Mouse (Mus musculus) midbrain, embryonic 14.5 days (tissue): Measurements from ENCODE around the gene Ccpg1os. TPM values are rescaled to one million over a fixed set of nuclear protein-coding genes. Genes with fewer than 3 reads are reported as not detected.

ENCODE experiments used
- ATAC-seq: fragments of 200-750 bp; cut with Nextera tagmentation; 2 replicates; pipeline ENCODE4 v1.8.0; 2017; ENCODE audit warnings: moderate number of reproducible peaks, moderate library complexity; ENCODE audit not compliant: low FRiP score, low TSS enrichment
- DNase-seq: peaks from one replicate; pipeline ENCODE4 v3.0.0-alpha.2; 2015
- H3K27ac ChIP-seq: fragments of 300-500 bp; sonication (generic); replicated peaks from 2 replicates; pipeline ENCODE4 v1.5.1; 2014; ENCODE audit warnings: mild to moderate bottlenecking, low read depth, low read length, moderate library complexity
- H3K27me3 ChIP-seq: fragments of 300-500 bp; sonication (generic); 2 replicates; pipeline ENCODE4 v1.6.1; 2014; ENCODE audit warnings: low read length, control low read depth, mixed read lengths; ENCODE audit not compliant: control insufficient read depth, insufficient read depth
- H3K36me3 ChIP-seq: fragments of 300-500 bp; sonication (generic); 2 replicates; pipeline ENCODE4 v1.6.1; 2014; ENCODE audit warnings: low read length, control low read depth; ENCODE audit not compliant: control insufficient read depth, insufficient read depth
- H3K4me1 ChIP-seq: fragments of 300-500 bp; sonication (generic); 2 replicates; pipeline ENCODE4 v1.6.1; 2014; ENCODE audit warnings: mild to moderate bottlenecking, antibody characterized with exemption, low read length, control low read depth; ENCODE audit not compliant: control insufficient read depth, insufficient read depth
- H3K4me2 ChIP-seq: fragments of 300-500 bp; sonication (generic); 2 replicates; pipeline ENCODE4 v1.6.1; 2014; ENCODE audit warnings: mild to moderate bottlenecking, low read length, moderate library complexity
- H3K4me3 ChIP-seq: fragments of 300-500 bp; sonication (generic); replicated peaks from 2 replicates; pipeline ENCODE4 v1.5.1; 2014; ENCODE audit warnings: low read depth, low read length
- H3K9ac ChIP-seq: fragments of 300-500 bp; sonication (generic); replicated peaks from 2 replicates; pipeline ENCODE4 v1.6.1; 2014; ENCODE audit warnings: mild to moderate bottlenecking, low read length, moderate library complexity
- H3K9me3 ChIP-seq: fragments of 300-500 bp; sonication (generic); 2 replicates; pipeline ENCODE4 v1.6.1; 2016; ENCODE audit warnings: low read length, control low read depth, mixed read lengths; ENCODE audit not compliant: control insufficient read depth
- WGBS: fragments of 180-500 bp; shearing (Covaris S2); extraction: QIAGEN DNeasy Blood & Tissue Kit; methylation state at CpG from one replicate; pipeline ENCODE4 v1.1.7; 2014; 5-methylcytosine and 5-hydroxymethylcytosine counted together
- polyA plus RNA-seq: library from polyadenylated mRNA; unstranded; fragments of >200 nt; fragmentation: Nextera tagmentation; extraction: Ambion mirVana; gene quantifications from 2 replicates; pipeline ENCODE4 v1.2.1, GENCODE M21; 2014

Gene Ccpg1os
- polyA plus RNA-seq, 1 experiment from 2014 or later, result 20.8 TPM

DNA sequence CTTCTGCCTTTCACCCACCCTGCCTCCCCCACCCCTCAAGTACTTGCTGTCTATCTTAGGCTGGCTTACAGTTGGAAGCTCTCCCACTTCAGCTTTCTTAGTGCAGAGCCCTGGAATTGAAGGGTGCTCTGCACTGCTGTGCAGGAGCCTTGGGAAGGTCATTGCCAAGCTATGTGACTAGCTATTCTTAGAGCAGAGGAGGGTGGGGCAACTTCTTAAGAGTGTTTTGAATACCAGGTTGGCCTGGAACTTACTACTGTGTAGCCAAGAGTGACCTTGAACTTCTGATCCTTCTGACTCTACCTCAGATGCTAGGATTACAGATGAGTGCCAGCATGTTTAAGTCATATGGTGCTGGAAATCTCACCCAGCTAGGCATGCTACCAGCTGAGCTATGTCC, 11.0 kb upstream of the Ccpg1os start:
- Histone ChIP-seq H3K36me3 (peaks cover 10% of the 10 kb centered on the region), H3K27ac (no peak overlapping the region), H3K4me2 (no peak overlapping the region), H3K27me3 (no peaks in the 10 kb centered on the region), H3K9me3 (no peaks in the 10 kb centered on the region), H3K4me1 (no peaks in the 10 kb centered on the region), H3K9ac (no peak overlapping the region), H3K4me3 (no peak overlapping the region)
- DNase-seq (no peak), ATAC-seq (no peak)

GRCm38 (mm10) chr9:72992576-72992975, 7.4 kb upstream of the Ccpg1os start:
- no peak overlapping the region for H3K9ac ChIP-seq
- no peak for ATAC-seq
- WGBS, result 91% methylated on average over 5 of the region's 5 CpGs
- H3K4me2 ChIP-seq, result no peak overlapping the region
- H3K4me3 ChIP-seq, result no peak overlapping the region
- no peaks in the 10 kb centered on the region for H3K36me3 ChIP-seq
- no peak overlapping the region for H3K27ac ChIP-seq
- DNase-seq, result no peak
- H3K9me3 ChIP-seq, result no peaks in the 10 kb centered on the region
- no peaks in the 10 kb centered on the region for H3K4me1 ChIP-seq
- no peaks in the 10 kb centered on the region for H3K27me3 ChIP-seq

DNA sequence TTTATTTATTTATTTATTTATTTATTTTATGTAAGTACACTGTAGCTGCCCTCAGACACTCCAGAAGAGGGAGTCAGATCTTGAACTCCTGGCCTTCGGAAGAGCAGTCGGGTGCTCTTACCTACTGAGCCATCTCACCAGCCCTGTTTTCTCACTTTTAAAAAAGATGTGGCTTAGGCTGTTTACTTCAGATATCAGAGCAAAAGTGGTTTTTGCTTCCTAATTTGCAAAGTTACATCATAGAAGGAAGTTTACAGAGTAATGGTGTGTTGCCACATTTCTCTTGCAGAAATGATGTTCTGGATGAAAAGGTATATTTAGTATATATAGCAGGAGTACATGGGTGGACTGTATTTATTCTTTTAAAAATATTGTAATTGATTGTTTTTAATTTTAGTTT, 6.2 kb upstream of the Ccpg1os start:
- no peak overlapping the region for H3K4me2 ChIP-seq
- H3K4me3 ChIP-seq, result no peak overlapping the region
- no peaks in the 10 kb centered on the region for H3K27me3 ChIP-seq
- H3K9me3 ChIP-seq, result no peaks in the 10 kb centered on the region
- H3K4me1 ChIP-seq, result peaks cover 5% of the 10 kb centered on the region
- DNase-seq, result no peak
- no peaks in the 10 kb centered on the region for H3K36me3 ChIP-seq
- WGBS, result 97% methylated on average over 2 of the region's 2 CpGs
- ATAC-seq, result no peak
- no peak overlapping the region for H3K27ac ChIP-seq
- H3K9ac ChIP-seq, result no peak overlapping the region

DNA sequence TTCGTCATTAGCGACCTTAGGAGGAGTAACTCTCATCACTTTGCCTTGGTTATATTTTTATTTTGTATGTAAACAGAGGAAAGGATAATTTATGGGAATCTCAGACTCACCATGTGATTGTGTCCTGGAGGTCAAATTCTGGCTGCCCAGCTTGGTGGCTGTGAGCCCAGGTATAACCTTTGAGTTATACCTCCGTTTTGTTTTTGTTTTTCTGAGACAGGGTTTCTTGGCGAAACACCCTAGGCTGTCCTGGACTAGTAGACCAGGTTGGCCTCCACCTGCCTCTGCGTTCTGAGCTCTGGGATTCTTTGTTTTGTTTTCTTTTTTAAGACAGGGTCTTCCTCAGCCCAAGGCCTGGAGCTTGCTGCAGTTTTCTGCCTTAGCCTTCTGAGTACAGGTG, 3.5 kb upstream of the Ccpg1os start:
- H3K4me2 ChIP-seq, result no peak overlapping the region
- no peaks in the 10 kb centered on the region for H3K27me3 ChIP-seq
- H3K4me1 ChIP-seq, result peaks cover 18% of the 10 kb centered on the region
- ATAC-seq (no peak), DNase-seq (no peak)
- H3K4me3 ChIP-seq, result no peak overlapping the region
- no peak overlapping the region for H3K27ac ChIP-seq
- H3K9ac ChIP-seq, result no peak overlapping the region
- no peaks in the 10 kb centered on the region for H3K9me3 ChIP-seq
- WGBS, result 87% methylated on average over 5 of the region's 5 CpGs
- H3K36me3 ChIP-seq, result no peaks in the 10 kb centered on the region

- no peak overlapping the region for H3K27ac ChIP-seq
- H3K27me3 ChIP-seq, result no peaks in the 10 kb centered on the region
- H3K4me3 ChIP-seq, result no peak overlapping the region
- no peak overlapping the region for H3K9ac ChIP-seq
- DNase-seq (no peak), ATAC-seq (no peak)
- H3K4me2 ChIP-seq, result no peak overlapping the region
- H3K36me3 ChIP-seq, result no peaks in the 10 kb centered on the region
- 62% methylated on average over 3 of the region's 3 CpGs for WGBS
- peaks cover 18% of the 10 kb centered on the region for H3K4me1 ChIP-seq
- H3K9me3 ChIP-seq, result no peaks in the 10 kb centered on the region
These were observed 2.5 kb upstream of the Ccpg1os start for GRCm38 (mm10) chr9:72987703-72988102.

DNA sequence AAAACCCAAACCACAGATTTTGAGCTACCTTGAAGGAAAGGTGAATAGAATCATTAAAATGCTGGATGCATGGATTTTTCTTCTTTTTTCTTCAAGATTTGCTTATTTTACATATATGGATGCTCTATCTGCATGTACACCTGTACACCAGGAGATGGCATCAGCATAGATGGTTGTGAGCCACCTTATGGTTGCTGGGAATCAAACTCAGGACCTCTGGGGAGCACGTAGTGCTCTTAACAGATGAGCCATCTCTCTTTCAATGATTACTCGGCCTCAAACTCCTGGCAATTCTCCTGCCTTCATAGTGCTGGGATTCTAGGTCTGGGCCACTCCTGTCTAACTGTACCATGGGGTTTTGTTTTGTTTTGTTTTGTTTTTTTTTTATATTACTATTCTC, 2.1 kb downstream of the Ccpg1os start:
- DNase-seq, result no peak
- WGBS, result 77% methylated on average over 2 of the region's 2 CpGs
- Histone ChIP-seq H3K9me3 (no peaks in the 10 kb centered on the region), H3K4me1 (peaks cover 18% of the 10 kb centered on the region), H3K9ac (no peak overlapping the region), H3K27ac (no peak overlapping the region), H3K36me3 (no peaks in the 10 kb centered on the region), H3K27me3 (no peaks in the 10 kb centered on the region), H3K4me3 (no peak overlapping the region), H3K4me2 (no peak overlapping the region)
- no peak for ATAC-seq

DNA sequence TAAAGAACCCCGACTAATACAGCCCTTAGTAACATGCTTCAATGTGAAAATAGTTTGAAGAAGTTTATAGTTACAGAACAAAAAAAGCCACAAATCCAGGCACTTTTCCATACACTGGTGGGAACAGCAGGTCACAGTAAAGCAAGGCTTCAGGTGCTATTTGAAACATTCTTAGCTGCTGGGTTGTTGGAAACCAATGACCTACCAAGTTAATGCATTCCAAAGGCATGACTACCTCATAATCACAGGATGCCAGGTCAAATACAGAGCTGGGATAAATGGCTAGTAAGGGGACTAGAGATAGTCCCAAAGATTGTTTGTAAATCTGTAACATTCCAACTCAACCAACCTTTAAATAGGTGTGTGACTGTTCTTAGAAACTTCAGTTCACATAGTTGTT, 9.9 kb downstream of the Ccpg1os start:
- ATAC-seq (no peak), DNase-seq (no peak)
- H3K4me3 ChIP-seq, result no peak overlapping the region
- H3K27me3 ChIP-seq, result no peaks in the 10 kb centered on the region
- WGBS, result 98% methylated on average over 1 of the region's 1 CpGs
- H3K4me1 ChIP-seq, result no peaks in the 10 kb centered on the region
- no peak overlapping the region for H3K9ac ChIP-seq
- H3K27ac ChIP-seq, result no peak overlapping the region
- H3K36me3 ChIP-seq, result no peaks in the 10 kb centered on the region
- no peak overlapping the region for H3K4me2 ChIP-seq
- no peaks in the 10 kb centered on the region for H3K9me3 ChIP-seq

DNA sequence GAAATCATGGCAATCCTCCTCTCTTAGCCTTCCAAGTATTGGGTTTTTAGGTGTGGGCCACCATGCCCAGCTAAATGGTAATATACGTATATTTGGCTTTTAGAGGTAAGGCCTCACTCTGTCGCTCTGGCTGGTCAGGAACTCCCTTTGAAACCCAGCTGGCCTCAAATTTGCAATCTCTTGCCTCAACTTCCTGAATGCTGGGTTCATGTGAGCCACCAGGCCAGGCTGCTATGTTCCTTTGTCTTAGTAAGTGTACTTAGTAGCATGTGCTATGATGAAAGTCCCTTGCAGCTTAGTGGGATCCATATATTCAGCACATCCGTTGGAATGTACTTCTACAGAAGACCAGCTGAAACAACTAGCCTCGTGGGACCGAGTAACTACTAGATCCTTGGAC, 10.4 kb downstream of the Ccpg1os start:
- 89% methylated on average over 5 of the region's 5 CpGs for WGBS
- H3K27me3 ChIP-seq, result no peaks in the 10 kb centered on the region
- no peaks in the 10 kb centered on the region for H3K9me3 ChIP-seq
- no peak overlapping the region for H3K4me3 ChIP-seq
- H3K36me3 ChIP-seq, result no peaks in the 10 kb centered on the region
- no peak overlapping the region for H3K27ac ChIP-seq
- no peak overlapping the region for H3K4me2 ChIP-seq
- H3K9ac ChIP-seq, result no peak overlapping the region
- no peak for ATAC-seq
- no peaks in the 10 kb centered on the region for H3K4me1 ChIP-seq
- no peak for DNase-seq

- DNase-seq, result no peak
- no peaks in the 10 kb centered on the region for H3K9me3 ChIP-seq
- H3K36me3 ChIP-seq, result no peaks in the 10 kb centered on the region
- H3K4me3 ChIP-seq, result no peak overlapping the region
- H3K4me1 ChIP-seq, result no peaks in the 10 kb centered on the region
- no peak overlapping the region for H3K27ac ChIP-seq
- H3K9ac ChIP-seq, result no peak overlapping the region
- no peaks in the 10 kb centered on the region for H3K27me3 ChIP-seq
- H3K4me2 ChIP-seq, result no peak overlapping the region
- no peak for ATAC-seq
These were observed 12.2 kb downstream of the Ccpg1os start for GRCm38 (mm10) chr9:72972984-72973383.
